Mouse (Mus musculus) gastrocnemius, adult 18-20 months (tissue): ENCODE measurements around the gene Apba1. TPM values are rescaled to one million over a fixed set of nuclear protein-coding genes. Genes with fewer than 3 reads are reported as not detected.
A peak's percentile ranks its signal among the peaks of the same experiment; 100 is the strongest.

Experiments
- DNase-seq: peaks from one replicate; pipeline ENCODE4 v3.0.0; 2021; ENCODE audit warnings: low spot score
- total RNA-seq, 2 experiments: library from RNA; stranded (reverse); gene quantifications; 2 replicates each; pipeline ENCODE4 v1.2.3; 2021

Gene Apba1
- total RNA-seq, 2 experiments from 2014 or later: 0.82 to 1.3 TPM

- no peak for DNase-seq
Measured at GRCm38 (mm10) chr19:23968862-23969225, 210.2 kb downstream of the Apba1 start.

GRCm38 (mm10) chr19:23970374-23970773 is 211.7 kb downstream of the Apba1 start:
- DNase-seq: no peak

- no peak for DNase-seq
Measured at GRCm38 (mm10) chr19:23971391-23971790, 212.7 kb downstream of the Apba1 start.

- peak; percentile 78 for DNase-seq
Measured at GRCm38 (mm10) chr19:23972881-23973649, 214.4 kb downstream of the Apba1 start.

- DNase-seq: no peak
Measured at GRCm38 (mm10) chr19:23977901-23978443, 219.3 kb downstream of the Apba1 start.

GRCm38 (mm10) chr19:23980598-23980997 is 221.9 kb downstream of the Apba1 start:
- DNase-seq: no peak

- DNase-seq: no peak
Measured at GRCm38 (mm10) chr19:23984186-23984585, 225.5 kb downstream of the Apba1 start.

GRCm38 (mm10) chr19:23987291-23987690 is 228.6 kb downstream of the Apba1 start:
- peak; percentile 35 for DNase-seq

- no peak for DNase-seq
Measured at GRCm38 (mm10) chr19:23988166-23988565, 229.5 kb downstream of the Apba1 start.

- peak; percentile 54 for DNase-seq
Measured at GRCm38 (mm10) chr19:23995766-23996399, 237.2 kb downstream of the Apba1 start.

Other genes with a start within 250 kb of the Apba1 start
- gene 1700028P14Rik, start 106.1 kb upstream of the Apba1 start, total RNA-seq: not detected
- gene Ptar1, start 71.5 kb upstream of the Apba1 start, total RNA-seq: 10 to 100 TPM; 18.2 to 18.8 TPM